Mouse (Mus musculus): Measurements from ENCODE around the gene Kdm5a.

GRCm38 (mm10) chr6:120486051-120486510 lies 122.2 kb downstream of the Kdm5a start:
- TF ChIP-seq CTCF (IDR thresholded peaks at IDR 0.05; ENCODE audit: low read depth) = peak; percentile 11; the same call in 1 of the 2 replicates
- no peak for TF ChIP-seq EP300 (IDR thresholded peaks at IDR 0.05; ENCODE audit: low read depth)

All from liver, embryonic 14.5 days (tissue).